Mouse (Mus musculus): ENCODE results near the gene Unc5a. TPM values are rescaled to one million over a fixed set of nuclear protein-coding genes. Genes with fewer than 3 reads are reported as not detected.

Unc5a gene
- total and polyA plus RNA-seq, 3 experiments, result not detected

DNA sequence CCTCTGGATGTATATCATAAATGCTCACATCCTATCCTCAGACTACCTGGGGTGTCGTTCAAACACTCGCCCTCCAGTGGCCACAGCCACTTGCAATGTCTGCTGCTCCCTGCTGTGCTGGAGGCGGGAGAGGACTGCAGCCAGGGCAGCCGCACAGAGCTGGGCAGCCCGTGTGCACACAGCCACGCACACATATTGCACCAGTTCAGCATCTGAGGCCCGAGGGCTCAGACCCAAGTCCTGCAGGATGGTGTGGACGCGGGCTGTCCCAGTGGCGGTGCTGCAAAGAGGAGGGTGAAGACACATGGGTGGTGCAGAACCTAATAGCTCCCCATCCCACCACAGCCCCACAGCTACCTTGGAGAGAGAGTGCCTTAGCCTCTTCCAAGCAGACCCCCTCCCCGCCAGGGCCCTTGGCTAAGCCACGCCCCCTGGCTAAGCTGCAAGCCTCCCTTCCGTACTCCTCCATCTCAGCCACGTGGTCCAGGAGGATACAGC lies 62.8 kb downstream of the Unc5a start:
- no peaks in the 10 kb centered on the region for H3K27me3 ChIP-seq (ENCODE audit: control insufficient read depth in 1 of 2, insufficient read depth in 2 of 2, low read length in 2 of 2)
- TF ChIP-seq CHD2 (IDR thresholded peaks at IDR 0.05; ENCODE audit: low read length), result no peak
- TF ChIP-seq POLR2AphosphoS5 (IDR thresholded peaks at IDR 0.05; ENCODE audit: borderline replicate concordance, low read depth, low read length), result no peak
- no peak for TF ChIP-seq TBP (IDR thresholded peaks at IDR 0.05; ENCODE audit: low read depth, low read length)
- no peak for TF ChIP-seq MYB (IDR thresholded peaks at IDR 0.05; ENCODE audit: low read depth, low read length)
- no peak for TF ChIP-seq MEF2A (IDR thresholded peaks at IDR 0.05; ENCODE audit: extremely low read depth, insufficient replicate concordance, low read depth, low read length, poor library complexity, severe bottlenecking)
- no peak for TF ChIP-seq SMC3 (IDR thresholded peaks at IDR 0.05; ENCODE audit: low read depth, low read length)
- no peak for TF ChIP-seq ZKSCAN1 (IDR thresholded peaks at IDR 0.05; ENCODE audit: low read depth, low read length)
- TF ChIP-seq MAFK (IDR thresholded peaks at IDR 0.05; ENCODE audit: borderline replicate concordance, low read depth, low read length), result no peak
- TF ChIP-seq USF2 (IDR thresholded peaks at IDR 0.05; ENCODE audit: borderline replicate concordance in 1 of 2, insufficient read depth in 1 of 2, low read depth in 1 of 2, low read length in 2 of 2), result no peak
- TF ChIP-seq HCFC1 (IDR thresholded peaks at IDR 0.05; ENCODE audit: low read depth, low read length), result no peak
- no peak for TF ChIP-seq KAT2A (conservative IDR thresholded peaks at IDR 0.05; ENCODE audit: low read depth, low read length)
- TF ChIP-seq POLR2A (IDR thresholded peaks at IDR 0.05; ENCODE audit: control insufficient read depth in 1 of 2, insufficient read depth in 1 of 2, low read depth in 1 of 2, low read length in 2 of 2, poor library complexity in 1 of 2), result no peak
- no peak for TF ChIP-seq ZNF384 (IDR thresholded peaks at IDR 0.05; ENCODE audit: low read depth, low read length)
- TF ChIP-seq MAX (IDR thresholded peaks at IDR 0.05; ENCODE audit: low read length), result no peak

GRCm38 (mm10) chr13:55013702-55014344 lies 64.6 kb downstream of the Unc5a start:
- H3K4me1 ChIP-seq (ENCODE audit: control insufficient read depth in 1 of 2, insufficient read depth in 2 of 2, low read length in 2 of 2), result no peaks in the 10 kb centered on the region
- H3K79me2 ChIP-seq (ENCODE audit: control insufficient read depth, insufficient read depth, low read length, poor library complexity), result no peaks in the 10 kb centered on the region
- no peak for TF ChIP-seq SMC3 (IDR thresholded peaks at IDR 0.05; ENCODE audit: low read depth, low read length)
- no peak for TF ChIP-seq ETS1 (IDR thresholded peaks at IDR 0.05; ENCODE audit: low read depth, low read length)
- no peak for TF ChIP-seq ZMIZ1 (IDR thresholded peaks at IDR 0.05; ENCODE audit: low read depth, low read length)
- no peak for TF ChIP-seq EP300 (IDR thresholded peaks at IDR 0.05; ENCODE audit: low read depth in 1 of 2, low read length in 2 of 2)
- TF ChIP-seq TBP (IDR thresholded peaks at IDR 0.05; ENCODE audit: low read depth, low read length), result no peak
- TF ChIP-seq CTCF (IDR thresholded peaks at IDR 0.05 in 2 of 3, conservative IDR thresholded peaks at IDR 0.05 in 1 of 3; ENCODE audit: control insufficient read depth in 1 of 3, insufficient read depth in 1 of 3, low read depth in 2 of 3, low read length in 3 of 3, poor library complexity in 1 of 3, severe bottlenecking in 1 of 3), result no peak
- no peak for TF ChIP-seq MYB (IDR thresholded peaks at IDR 0.05; ENCODE audit: low read depth, low read length)
- TF ChIP-seq E2F4 (IDR thresholded peaks at IDR 0.05; ENCODE audit: borderline replicate concordance, low read depth, low read length), result no peak
- TF ChIP-seq ZKSCAN1 (IDR thresholded peaks at IDR 0.05; ENCODE audit: low read depth, low read length), result no peak
- TF ChIP-seq CHD2 (IDR thresholded peaks at IDR 0.05; ENCODE audit: low read length), result no peak
- no peak for TF ChIP-seq MAFK (IDR thresholded peaks at IDR 0.05; ENCODE audit: borderline replicate concordance, low read depth, low read length)
- TF ChIP-seq RAD21 (IDR thresholded peaks at IDR 0.05; ENCODE audit: low read depth, low read length), result no peak
- no peak for TF ChIP-seq GATA1 (IDR thresholded peaks at IDR 0.05; ENCODE audit: low read depth, low read length)
- no peak for TF ChIP-seq BHLHE40 (IDR thresholded peaks at IDR 0.05; ENCODE audit: borderline replicate concordance, low read depth, low read length)
- no peak for TF ChIP-seq MYC (IDR thresholded peaks at IDR 0.05; ENCODE audit: low read depth, low read length)
- DNase-seq (ENCODE audit: low read depth, low spot score), result no peak
- no peak overlapping the region for H3K9ac ChIP-seq (ENCODE audit: control insufficient read depth, low read depth, low read length, poor library complexity, severe bottlenecking)
- H3K27me3 ChIP-seq (ENCODE audit: control insufficient read depth in 1 of 2, insufficient read depth in 2 of 2, low read length in 2 of 2), result no peaks in the 10 kb centered on the region
- no peak overlapping the region for H3K27ac ChIP-seq (ENCODE audit: control insufficient read depth, low read depth, low read length)
- H3K9me3 ChIP-seq (replicated peaks; ENCODE audit: insufficient read depth, low read length), result no peaks in the 10 kb centered on the region
- H3K4me3 ChIP-seq (ENCODE audit: control insufficient read depth in 1 of 2, insufficient read depth in 1 of 2, low read depth in 2 of 2, low read length in 2 of 2), result no peak overlapping the region
- H3K36me3 ChIP-seq (ENCODE audit: control insufficient read depth in 1 of 2, insufficient read depth in 2 of 2, low read length in 2 of 2), result no peaks in the 10 kb centered on the region

More for the DNA sequence above, 62.8 kb downstream of the Unc5a start:
- H3K36me3 ChIP-seq (ENCODE audit: control insufficient read depth in 1 of 2, insufficient read depth in 2 of 2, low read length in 2 of 2), result no peaks in the 10 kb centered on the region
- no peaks in the 10 kb centered on the region for H3K79me2 ChIP-seq (ENCODE audit: control insufficient read depth, insufficient read depth, low read length, poor library complexity)
- no peaks in the 10 kb centered on the region for H3K9me3 ChIP-seq (replicated peaks; ENCODE audit: insufficient read depth, low read length)
- H3K4me3 ChIP-seq (ENCODE audit: control insufficient read depth in 1 of 2, insufficient read depth in 1 of 2, low read depth in 2 of 2, low read length in 2 of 2), result no peak overlapping the region
- no peak overlapping the region for H3K27ac ChIP-seq (ENCODE audit: control insufficient read depth, low read depth, low read length)
- no peak for DNase-seq (ENCODE audit: low read depth, low spot score)
- H3K4me1 ChIP-seq (ENCODE audit: control insufficient read depth in 1 of 2, insufficient read depth in 2 of 2, low read length in 2 of 2), result no peaks in the 10 kb centered on the region
- H3K9ac ChIP-seq (ENCODE audit: control insufficient read depth, low read depth, low read length, poor library complexity, severe bottlenecking), result no peak overlapping the region
